Mouse (Mus musculus) ovary, postnatal 14 days (tissue): ENCODE measurements around the gene Bbx.
A peak's percentile ranks its signal among the peaks of the same experiment; 100 is the strongest.

Experiments used
- DNase-seq: peaks from one replicate; pipeline ENCODE4 v3.0.0; 2022; ENCODE audit warnings: low spot score

The Bbx gene

GRCm38 (mm10) chr16:50311588-50311987, 120.6 kb downstream of the Bbx start:
- no peak for DNase-seq

- DNase-seq: peak; percentile 56
Observed at GRCm38 (mm10) chr16:50309411-50310042, 122.7 kb downstream of the Bbx start.

- DNase-seq: no peak
Observed at GRCm38 (mm10) chr16:50308256-50308655, 123.9 kb downstream of the Bbx start.

- DNase-seq: no peak
Observed at GRCm38 (mm10) chr16:50307231-50307630, 125.0 kb downstream of the Bbx start.

GRCm38 (mm10) chr16:50306727-50307126, 125.5 kb downstream of the Bbx start:
- no peak for DNase-seq

- no peak for DNase-seq
Observed at GRCm38 (mm10) chr16:50305156-50305555, 127.0 kb downstream of the Bbx start.

- DNase-seq: no peak
Observed at GRCm38 (mm10) chr16:50302566-50302965, 129.6 kb downstream of the Bbx start.

GRCm38 (mm10) chr16:50298743-50299443, 133.3 kb downstream of the Bbx start:
- DNase-seq: no peak

- DNase-seq: no peak
Observed at GRCm38 (mm10) chr16:50293502-50294228, 138.5 kb downstream of the Bbx start.

GRCm38 (mm10) chr16:50292834-50293233, 139.4 kb downstream of the Bbx start:
- no peak for DNase-seq

GRCm38 (mm10) chr16:50289764-50290163, 142.4 kb downstream of the Bbx start:
- no peak for DNase-seq

GRCm38 (mm10) chr16:50272813-50273212, 159.4 kb downstream of the Bbx start:
- no peak for DNase-seq

GRCm38 (mm10) chr16:50262647-50263046, 169.5 kb downstream of the Bbx start:
- DNase-seq: no peak

- DNase-seq: no peak
Observed at GRCm38 (mm10) chr16:50262209-50262608, 170.0 kb downstream of the Bbx start.

- DNase-seq: no peak
Observed at GRCm38 (mm10) chr16:50261741-50262140, 170.4 kb downstream of the Bbx start.

- no peak for DNase-seq
Observed at GRCm38 (mm10) chr16:50254522-50255159, 177.5 kb downstream of the Bbx start.

- no peak for DNase-seq
Observed at GRCm38 (mm10) chr16:50251417-50251975, 180.7 kb downstream of the Bbx start.

- DNase-seq: no peak
Observed at GRCm38 (mm10) chr16:50250469-50250868, 181.7 kb downstream of the Bbx start.

- DNase-seq: no peak
Observed at GRCm38 (mm10) chr16:50249036-50249435, 183.2 kb downstream of the Bbx start.

- no peak for DNase-seq
Observed at GRCm38 (mm10) chr16:50242444-50242843, 189.7 kb downstream of the Bbx start.

- no peak for DNase-seq
Observed at GRCm38 (mm10) chr16:50241604-50242003, 190.6 kb downstream of the Bbx start.

GRCm38 (mm10) chr16:50235231-50235630, 197.0 kb downstream of the Bbx start:
- DNase-seq: no peak
